Mouse (Mus musculus): ENCODE results near the gene Rasl12.

The Rasl12 gene

GRCm38 (mm10) chr9:65444692-65445091 is 46.4 kb downstream of the Rasl12 start:
- no peak for DNase-seq

- DNase-seq: no peak
Observed at GRCm38 (mm10) chr9:65447951-65448350, 49.6 kb downstream of the Rasl12 start.

GRCm38 (mm10) chr9:65458975-65459374 is 60.7 kb downstream of the Rasl12 start:
- DNase-seq: no peak

- DNase-seq: no peak
Observed at GRCm38 (mm10) chr9:65460198-65460597, 61.9 kb downstream of the Rasl12 start.

- DNase-seq: peak; percentile 94 to 97
Observed at GRCm38 (mm10) chr9:65460732-65461442, 62.6 kb downstream of the Rasl12 start, which contains the start of gene Spg21. TSS of gene Spg21 (plus strand) at chr9:65460947.

- no peak for DNase-seq
Observed at GRCm38 (mm10) chr9:65462544-65462943, 64.2 kb downstream of the Rasl12 start.

GRCm38 (mm10) chr9:65464161-65464560 is 65.9 kb downstream of the Rasl12 start:
- peak in 1 of 2 experiments; percentile 9 for DNase-seq
